Mouse (Mus musculus): ENCODE results near the gene Ifnar2. TPM values are rescaled to one million over a fixed set of nuclear protein-coding genes. Genes with fewer than 3 reads are reported as not detected.
A peak's percentile ranks its signal among the peaks of the same experiment; 100 is the strongest.

The Ifnar2 gene
- polyA plus RNA-seq, 1 experiment from 2014 or later, result 29.0 TPM

GRCm38 (mm10) chr16:91403784-91404183, 31.2 kb downstream of the Ifnar2 start:
- Histone ChIP-seq H3K4me3 (no peak overlapping the region), H3K36me3 (replicated peaks) (peaks cover 28% of the 10 kb centered on the region), H3K27me3 (ENCODE audit: poor library complexity, severe bottlenecking) (peaks cover 12% of the 10 kb centered on the region; the same call in 1 of the 2 replicates), H3K27ac (no peak overlapping the region), H3K9me3 (no peaks in the 10 kb centered on the region), H3K4me1 (peaks cover 17% of the 10 kb centered on the region)
- no peak for DNase-seq (ENCODE audit: extremely low spot score, low spot score)
- 80% methylated on average over 9 of the region's 9 CpGs for WGBS

DNA sequence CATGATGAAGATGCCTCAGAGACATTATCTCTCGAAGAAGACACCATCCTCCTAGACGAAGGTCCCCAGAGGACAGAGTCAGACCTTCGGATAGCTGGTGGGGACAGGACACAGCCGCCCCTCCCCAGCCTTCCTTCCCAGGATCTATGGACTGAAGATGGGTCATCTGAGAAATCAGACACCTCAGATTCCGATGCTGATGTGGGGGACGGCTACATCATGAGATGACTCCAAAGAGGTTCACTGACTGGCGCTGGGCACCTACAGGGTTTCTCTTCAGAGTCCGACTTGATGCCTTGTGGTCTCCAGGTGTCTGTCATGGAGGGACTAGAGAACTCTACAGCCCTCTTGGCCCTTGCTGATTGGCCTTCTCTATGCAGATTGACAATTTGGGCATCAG, 31.6 kb downstream of the Ifnar2 start:
- DNase-seq (ENCODE audit: extremely low spot score, low spot score), result no peak
- no peak overlapping the region for H3K4me3 ChIP-seq
- H3K36me3 ChIP-seq (replicated peaks), result peaks cover 28% of the 10 kb centered on the region
- H3K4me1 ChIP-seq, result peaks cover 17% of the 10 kb centered on the region
- 90% methylated on average over 8 of the region's 8 CpGs for WGBS
- H3K27me3 ChIP-seq (ENCODE audit: poor library complexity, severe bottlenecking), result peaks cover 12% of the 10 kb centered on the region; the same call in 1 of the 2 replicates
- H3K9me3 ChIP-seq, result no peaks in the 10 kb centered on the region
- H3K27ac ChIP-seq, result no peak overlapping the region

DNA sequence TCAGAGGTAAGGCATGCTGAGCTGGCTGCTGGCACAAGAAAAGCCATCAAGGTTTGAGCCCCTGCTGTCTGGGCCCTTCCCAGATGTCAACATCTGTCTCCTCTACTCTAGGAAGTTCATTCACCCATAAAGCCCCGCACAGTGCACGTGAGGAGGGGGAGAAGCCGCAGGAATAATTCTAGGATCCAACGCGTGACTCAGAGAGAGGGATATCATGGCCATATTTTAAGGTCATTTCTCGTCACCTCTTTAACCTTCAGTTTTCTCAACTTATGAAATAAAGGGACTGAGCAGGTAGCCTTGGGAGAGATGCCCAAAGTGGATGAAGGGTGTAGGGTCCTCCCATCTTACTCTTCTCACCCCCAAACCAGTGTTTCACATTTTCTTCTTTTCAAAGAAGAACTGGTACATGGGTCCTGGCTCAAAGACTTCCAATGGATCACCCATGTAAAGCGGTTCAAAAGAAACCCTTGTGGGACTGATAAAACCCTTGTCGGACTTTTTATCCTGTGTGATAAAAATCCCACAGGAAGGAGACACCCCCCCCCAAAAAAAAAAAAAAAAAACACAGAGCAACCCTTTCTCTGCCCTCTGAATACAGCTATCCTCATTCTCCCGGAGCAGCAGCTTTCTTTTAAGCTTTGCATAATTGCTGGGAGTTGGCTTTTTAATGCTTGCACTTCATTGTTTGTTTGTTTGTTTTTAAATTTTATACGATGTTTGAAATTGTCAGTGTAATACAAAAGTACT, 32.4 kb downstream of the Ifnar2 start:
- Histone ChIP-seq H3K27me3 (ENCODE audit: poor library complexity, severe bottlenecking) (peaks cover 12% of the 10 kb centered on the region; the same call in 1 of the 2 replicates), H3K27ac (no peak overlapping the region), H3K4me3 (no peak overlapping the region), H3K4me1 (peaks cover 17% of the 10 kb centered on the region), H3K36me3 (replicated peaks) (peaks cover 28% of the 10 kb centered on the region), H3K9me3 (no peaks in the 10 kb centered on the region)
- WGBS, result 81% methylated on average over 10 of the region's 10 CpGs
- DNase-seq (ENCODE audit: extremely low spot score, low spot score), result no peak

DNA sequence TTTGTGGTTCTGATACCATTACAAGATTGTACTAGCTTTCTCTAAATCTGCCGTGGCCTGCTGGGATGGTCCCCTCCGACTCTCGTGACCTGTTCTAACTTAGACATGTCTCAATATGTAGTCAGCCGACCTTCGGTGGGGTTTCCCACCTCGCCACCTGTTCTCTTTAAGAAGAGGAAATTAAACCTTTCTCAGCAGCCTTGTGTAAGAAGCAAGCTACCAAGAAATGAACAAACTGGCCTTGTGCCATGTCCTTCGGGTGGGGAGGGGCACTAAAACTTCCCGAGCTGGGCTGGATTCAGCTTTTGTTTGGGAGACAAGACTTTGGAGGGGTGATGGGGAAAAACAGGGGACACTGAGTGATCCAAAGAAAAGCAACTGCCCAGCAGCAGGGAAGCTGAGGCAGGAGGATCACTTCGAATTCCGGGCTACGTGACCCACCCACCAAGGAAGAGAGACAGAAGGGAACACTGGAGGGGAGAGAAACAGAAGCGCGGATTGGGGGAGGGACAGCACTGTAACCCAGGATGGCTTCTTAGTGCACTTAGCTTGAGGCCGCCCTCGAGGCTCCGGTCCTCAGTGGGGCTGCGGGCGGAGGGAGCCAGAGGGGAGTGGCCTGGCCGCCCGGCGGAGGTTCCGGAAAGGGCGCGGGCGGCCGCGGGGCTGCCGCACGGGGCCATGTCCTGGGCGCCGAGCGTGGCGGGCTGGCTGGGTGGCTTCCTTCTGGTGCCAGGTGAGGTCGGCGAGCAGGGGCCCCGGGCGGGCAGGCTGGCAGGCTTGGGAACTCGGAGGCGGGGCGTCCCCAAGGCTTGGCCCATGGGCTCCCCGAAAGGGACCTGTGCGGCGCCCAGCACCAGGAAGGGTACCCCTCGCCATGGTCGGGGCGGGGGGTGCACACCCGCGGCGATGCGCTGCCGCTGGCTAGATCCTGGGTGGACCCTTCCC, 33.3 kb downstream of the Ifnar2 start, which contains the start of gene Il10rb:
Gene Il10rb, plus strand, starts transcription at position 525 of the 945 bp plus-strand sequence.
- WGBS, result 9% methylated on average over 49 of the region's 51 CpGs
- Histone ChIP-seq H3K27ac (peak within 1 kb of the TSS; percentile 86), H3K9me3 (no peaks in the 10 kb centered on the region), H3K27me3 (ENCODE audit: poor library complexity, severe bottlenecking) (peaks cover 12% of the 10 kb centered on the region; the same call in 1 of the 2 replicates), H3K36me3 (replicated peaks) (peaks cover 21% of the 10 kb centered on the region), H3K4me1 (peaks cover 17% of the 10 kb centered on the region), H3K4me3 (peak within 1 kb of the TSS; percentile 80)
- peak; percentile 53 for DNase-seq (ENCODE audit: extremely low spot score, low spot score)

- H3K4me3 ChIP-seq, result peak overlapping the region; percentile 80
- H3K27ac ChIP-seq, result peak overlapping the region; percentile 86
- H3K4me1 ChIP-seq, result peaks cover 20% of the 10 kb centered on the region
- H3K9me3 ChIP-seq, result no peaks in the 10 kb centered on the region
- peaks cover 12% of the 10 kb centered on the region; the same call in 1 of the 2 replicates for H3K27me3 ChIP-seq (ENCODE audit: poor library complexity, severe bottlenecking)
- peak; percentile 17 for DNase-seq (ENCODE audit: extremely low spot score, low spot score)
- H3K36me3 ChIP-seq (replicated peaks), result peaks cover 21% of the 10 kb centered on the region
- WGBS, result 2% methylated on average over 13 of the region's 13 CpGs
Measured at GRCm38 (mm10) chr16:91406585-91407220, 34.1 kb downstream of the Ifnar2 start.

- Histone ChIP-seq H3K36me3 (replicated peaks) (no peaks in the 10 kb centered on the region), H3K27me3 (ENCODE audit: poor library complexity, severe bottlenecking) (no peaks in the 10 kb centered on the region), H3K9me3 (no peaks in the 10 kb centered on the region), H3K27ac (no peak overlapping the region), H3K4me1 (0 out of 2 replicates have a peak, but pooled peaks cover 3% of the 10 kb centered on the region), H3K4me3 (no peak overlapping the region)
- no peak for DNase-seq (ENCODE audit: extremely low spot score, low spot score)
- WGBS, result 82% methylated on average over 12 of the region's 12 CpGs
Measured at GRCm38 (mm10) chr16:91413102-91413844, 40.7 kb downstream of the Ifnar2 start.

GRCm38 (mm10) chr16:91415391-91416189, 43.0 kb downstream of the Ifnar2 start:
- Histone ChIP-seq H3K4me1 (0 out of 2 replicates have a peak, but pooled peaks cover 3% of the 10 kb centered on the region), H3K4me3 (no peak overlapping the region), H3K27me3 (ENCODE audit: poor library complexity, severe bottlenecking) (no peaks in the 10 kb centered on the region), H3K36me3 (replicated peaks) (0 out of 2 replicates have a peak, but pooled peaks cover 6% of the 10 kb centered on the region), H3K9me3 (no peaks in the 10 kb centered on the region), H3K27ac (no peak overlapping the region)
- DNase-seq (ENCODE audit: extremely low spot score, low spot score), result no peak
- WGBS, result 86% methylated on average over 9 of the region's 9 CpGs

DNA sequence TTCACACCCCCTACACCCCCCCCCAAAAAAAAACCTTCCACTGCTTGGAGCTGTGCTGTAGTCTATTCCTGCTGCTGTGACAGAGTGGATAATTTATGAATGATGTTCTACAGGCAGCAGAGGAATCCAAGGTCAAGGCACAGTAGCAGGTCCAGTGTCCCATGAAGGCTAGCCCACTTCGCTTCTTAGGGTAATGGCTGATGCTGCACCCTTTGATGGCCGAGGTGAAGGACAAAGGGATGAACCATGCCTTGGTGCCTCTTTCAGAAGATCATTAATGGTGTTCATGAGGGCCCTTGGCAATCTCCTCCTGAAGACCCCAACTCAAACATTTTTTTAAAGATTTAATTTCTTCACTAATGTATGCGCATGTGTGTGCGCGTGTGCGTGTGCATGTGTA, 43.8 kb downstream of the Ifnar2 start:
- H3K27me3 ChIP-seq (ENCODE audit: poor library complexity, severe bottlenecking), result no peaks in the 10 kb centered on the region
- H3K9me3 ChIP-seq, result no peaks in the 10 kb centered on the region
- 0 out of 2 replicates have a peak, but pooled peaks cover 6% of the 10 kb centered on the region for H3K36me3 ChIP-seq (replicated peaks)
- no peaks in the 10 kb centered on the region for H3K4me1 ChIP-seq
- no peak overlapping the region for H3K4me3 ChIP-seq
- no peak overlapping the region for H3K27ac ChIP-seq
- DNase-seq (ENCODE audit: extremely low spot score, low spot score), result no peak
- WGBS, result 94% methylated on average over 6 of the region's 6 CpGs

DNA sequence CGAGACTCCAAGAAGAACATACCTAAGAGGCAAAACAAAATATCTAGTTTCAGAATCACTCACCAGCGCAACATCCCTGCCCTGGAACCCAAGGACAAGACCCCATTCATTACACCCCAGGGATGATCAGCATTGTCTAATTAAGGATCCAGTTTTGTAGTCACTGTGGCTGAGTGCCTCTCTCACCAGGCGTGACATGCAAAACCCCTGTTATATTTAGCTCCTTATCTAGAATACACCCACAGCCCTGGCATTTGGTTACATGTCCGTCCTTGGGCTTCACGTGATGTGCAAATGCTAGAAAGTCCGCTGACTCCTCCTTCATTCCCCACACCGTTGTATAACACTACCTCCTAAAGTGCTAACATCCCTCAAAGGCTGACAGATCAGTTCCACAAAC, 44.4 kb downstream of the Ifnar2 start:
- H3K4me3 ChIP-seq, result no peak overlapping the region
- H3K36me3 ChIP-seq (replicated peaks), result 0 out of 2 replicates have a peak, but pooled peaks cover 6% of the 10 kb centered on the region
- H3K27ac ChIP-seq, result no peak overlapping the region
- no peaks in the 10 kb centered on the region for H3K27me3 ChIP-seq (ENCODE audit: poor library complexity, severe bottlenecking)
- WGBS, result 88% methylated on average over 7 of the region's 7 CpGs
- no peaks in the 10 kb centered on the region for H3K4me1 ChIP-seq
- no peak for DNase-seq (ENCODE audit: extremely low spot score, low spot score)
- no peaks in the 10 kb centered on the region for H3K9me3 ChIP-seq

DNA sequence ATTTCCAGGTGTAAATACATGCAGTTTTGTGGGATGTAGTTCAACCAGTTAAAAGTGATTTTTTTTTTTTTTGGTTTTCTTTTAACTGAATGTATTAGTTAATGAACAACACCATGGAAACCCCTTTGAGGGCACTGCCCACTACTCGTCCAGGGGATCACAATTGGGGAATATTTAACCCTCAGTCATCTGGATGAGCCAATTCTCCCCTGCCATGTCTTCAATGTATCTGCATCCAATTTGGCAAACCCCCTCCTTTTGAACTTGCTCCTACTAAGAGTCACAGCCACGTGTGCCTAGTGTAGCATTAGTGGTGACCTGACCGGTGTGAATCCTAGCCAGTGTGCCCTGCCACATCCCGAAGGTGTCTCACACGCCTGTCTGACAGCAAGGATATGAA, 45.9 kb downstream of the Ifnar2 start:
- no peak overlapping the region for H3K27ac ChIP-seq
- no peaks in the 10 kb centered on the region for H3K9me3 ChIP-seq
- H3K4me3 ChIP-seq, result no peak overlapping the region
- no peak for DNase-seq (ENCODE audit: extremely low spot score, low spot score)
- H3K4me1 ChIP-seq, result no peaks in the 10 kb centered on the region
- WGBS, result 80% methylated on average over 5 of the region's 5 CpGs
- no peaks in the 10 kb centered on the region for H3K27me3 ChIP-seq (ENCODE audit: poor library complexity, severe bottlenecking)
- H3K36me3 ChIP-seq (replicated peaks), result 0 out of 2 replicates have a peak, but pooled peaks cover 6% of the 10 kb centered on the region

DNA sequence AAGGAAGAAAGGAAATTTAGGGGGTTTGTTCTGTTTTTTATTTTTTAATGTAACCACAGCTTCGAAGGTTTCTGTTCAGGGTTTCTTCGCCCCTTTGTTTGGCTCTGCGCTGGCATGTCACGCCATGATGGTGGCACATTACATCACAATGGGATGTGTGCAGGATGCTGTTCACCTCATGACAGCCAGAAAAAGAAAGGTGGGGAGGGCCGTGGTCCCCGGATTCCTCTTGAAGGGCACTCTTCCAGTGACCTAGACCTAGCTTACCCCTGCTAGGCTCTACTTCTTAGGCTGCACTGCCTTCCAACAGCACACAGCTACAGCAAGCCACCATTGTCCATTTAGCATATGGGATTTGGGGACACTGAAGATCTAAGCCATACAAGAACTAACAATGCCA, 53.2 kb downstream of the Ifnar2 start:
- Histone ChIP-seq H3K27ac (no peak overlapping the region), H3K4me1 (no peaks in the 10 kb centered on the region), H3K4me3 (no peak overlapping the region), H3K9me3 (peaks cover 3% of the 10 kb centered on the region; the same call in 1 of the 2 replicates), H3K27me3 (ENCODE audit: poor library complexity, severe bottlenecking) (no peaks in the 10 kb centered on the region), H3K36me3 (replicated peaks) (no peaks in the 10 kb centered on the region)
- DNase-seq (ENCODE audit: extremely low spot score, low spot score), result no peak
- 92% methylated on average over 6 of the region's 6 CpGs for WGBS

All from forebrain, embryonic 10.5 days (tissue).